Mouse (Mus musculus) olfactory bulb, adult 2 months (tissue): ENCODE data around the gene Gm43064. TPM values are rescaled to one million over a fixed set of nuclear protein-coding genes. Genes with fewer than 3 reads are reported as not detected.

ENCODE experiments used
- H3K27ac ChIP-seq: fragments of 200-500 bp; 2 replicates; pipeline ENCODE4 v1.5.1; 2012; ENCODE audit warnings: low read depth, low read length; ENCODE audit not compliant: insufficient read depth
- H3K4me1 ChIP-seq: fragments of 200-500 bp; 2 replicates; pipeline ENCODE4 v1.6.1; 2012; ENCODE audit warnings: low read length; ENCODE audit not compliant: control insufficient read depth, insufficient read depth
- H3K4me3 ChIP-seq: fragments of 200-500 bp; 2 replicates; pipeline ENCODE4 v1.5.1; 2012; ENCODE audit warnings: mild to moderate bottlenecking, low read depth, low read length, moderate library complexity; ENCODE audit not compliant: insufficient read depth
- CTCF ChIP-seq: fragments of 200-500 bp; IDR thresholded peaks from 2 replicates; pipeline ENCODE4 v1.5.1; 2012; ENCODE audit warnings: low read depth, mild to moderate bottlenecking, low read length, moderate library complexity; ENCODE audit not compliant: insufficient read depth
- POLR2A ChIP-seq: fragments of 200-500 bp; IDR thresholded peaks from 2 replicates; pipeline ENCODE4 v1.6.1; 2012; ENCODE audit warnings: mild to moderate bottlenecking, low read depth, low read length, moderate library complexity; ENCODE audit not compliant: insufficient read depth
- WGBS: fragments of 180-500 bp; shearing (Covaris S2); methylation state at CpG from one replicate; pipeline ENCODE4 v1.1.7; 2018; 5-methylcytosine and 5-hydroxymethylcytosine counted together
- polyA plus RNA-seq: library from polyadenylated mRNA; stranded (reverse); fragments of >200 nt; gene quantifications from 2 replicates; pipeline ENCODE4 v1.2.4, GENCODE M21; 2012; ENCODE audit warnings: low replicate concordance; ENCODE audit not compliant: missing spikeins, insufficient read depth, insufficient read length

Gene Gm43064
- polyA plus RNA-seq, 1 experiment, result not detected

DNA sequence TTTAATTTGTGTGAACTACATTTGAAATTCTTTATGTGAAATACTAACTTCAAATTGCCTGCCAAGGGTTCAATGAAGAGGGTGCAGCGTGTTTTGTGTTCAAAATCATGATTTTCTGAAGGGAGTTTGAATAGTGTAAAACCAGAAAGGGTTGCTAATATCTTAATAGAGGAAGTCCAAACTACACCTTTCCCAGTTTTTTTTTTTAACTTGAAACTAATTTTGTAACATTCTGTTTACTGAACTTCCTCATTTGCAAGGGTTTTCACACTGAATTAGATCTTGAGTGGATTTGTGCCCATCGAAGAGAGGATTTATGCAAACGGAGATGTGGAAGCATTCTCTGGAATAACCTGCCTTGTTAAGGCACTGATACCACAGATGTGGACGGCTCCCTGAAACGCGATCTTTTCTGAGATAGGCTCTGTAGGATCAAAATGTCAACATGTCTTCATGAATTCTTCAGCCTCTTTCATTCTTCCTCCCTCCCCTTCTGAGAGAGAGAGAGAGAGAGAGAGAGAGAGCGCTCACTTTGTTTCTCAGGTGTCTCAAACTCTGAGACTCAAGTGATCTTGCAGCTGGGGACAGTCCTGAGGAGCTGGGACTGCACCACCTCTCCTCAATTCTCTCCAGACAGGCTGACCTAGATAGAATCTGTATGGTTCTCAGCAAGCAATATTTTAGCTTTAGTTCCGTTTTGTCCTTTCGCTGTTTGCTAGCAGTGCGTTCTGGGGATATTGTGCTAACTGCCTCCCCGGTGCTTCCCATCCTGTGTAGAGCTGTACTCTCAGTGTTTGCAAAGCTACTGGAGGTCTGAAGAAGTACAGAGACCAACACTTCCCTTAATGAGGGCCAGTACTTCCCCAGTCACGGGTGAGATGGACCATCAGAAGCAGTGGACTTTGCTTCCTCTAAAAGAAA is 49.8 kb downstream of the Gm43064 start, which contains the start of gene Ptpn22:
TSS of gene Ptpn22 (plus strand) at position 915 of the 921 bp plus-strand sequence.
- WGBS, result 74% methylated on average over 12 of the region's 12 CpGs
- no peaks in the 10 kb centered on the region for H3K4me1 ChIP-seq
- no peak within 1 kb of the TSS for H3K4me3 ChIP-seq
- no peak within 1 kb of the TSS; the same call in 1 of the 2 replicates for H3K27ac ChIP-seq
- TF ChIP-seq CTCF (no peak), POLR2A (no peak)

DNA sequence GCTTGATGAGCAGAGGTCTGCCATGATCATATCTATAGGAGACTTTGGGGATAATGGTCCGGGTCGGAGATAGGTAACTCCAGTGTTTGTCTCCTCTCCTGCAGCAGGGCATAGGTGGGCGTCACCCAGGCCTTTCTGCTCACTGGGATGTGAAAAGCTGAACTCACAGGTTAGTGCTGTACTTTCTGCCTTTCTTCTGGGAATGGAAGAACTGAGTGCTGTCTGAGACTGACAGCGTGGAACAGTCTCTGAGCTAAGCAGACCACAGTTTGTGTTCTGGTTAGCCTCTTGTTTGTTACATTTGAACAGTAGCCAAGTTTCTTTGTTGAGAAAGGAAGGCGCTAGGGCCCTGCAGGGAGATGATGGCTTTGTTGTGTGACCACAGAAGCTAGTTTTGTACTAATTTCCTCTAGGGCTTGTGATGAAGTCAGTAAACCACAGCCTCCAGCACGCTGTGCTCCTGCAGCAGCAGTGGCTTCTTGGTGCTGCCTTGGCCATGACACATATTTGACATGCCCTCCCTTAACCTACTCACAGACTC is 50.5 kb downstream of the Gm43064 start:
- Histone ChIP-seq H3K4me1 (no peaks in the 10 kb centered on the region), H3K4me3 (no peak overlapping the region), H3K27ac (no peak overlapping the region)
- 58% methylated on average over 6 of the region's 6 CpGs for WGBS
- TF ChIP-seq POLR2A, result no peak
- no peak for TF ChIP-seq CTCF

DNA sequence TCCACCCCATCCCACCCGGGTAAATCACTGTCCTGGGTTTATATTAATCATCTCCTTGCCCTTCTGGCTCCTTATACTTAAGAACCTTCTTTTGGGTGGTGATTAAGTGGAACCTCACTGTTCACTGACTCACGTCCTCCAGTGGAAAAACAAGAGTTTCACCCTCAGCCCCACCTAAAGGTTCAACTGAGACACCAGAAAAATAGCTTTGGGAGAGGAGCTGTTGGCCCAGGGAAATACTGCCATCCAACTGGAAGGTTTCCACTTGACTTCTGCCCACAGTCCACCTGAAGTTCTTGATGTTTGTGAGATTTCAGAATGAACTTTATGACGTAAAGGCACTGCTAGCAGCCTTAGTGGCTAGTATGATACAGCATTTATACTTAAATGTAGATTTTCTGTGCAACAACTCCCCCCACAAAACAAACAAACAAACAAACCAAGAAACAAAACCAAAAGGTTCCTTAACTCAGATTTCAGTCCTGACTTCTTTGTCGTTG is 53.4 kb downstream of the Gm43064 start:
- TF ChIP-seq CTCF (no peak), POLR2A (no peak)
- no peak overlapping the region for H3K4me3 ChIP-seq
- H3K27ac ChIP-seq, result no peak overlapping the region
- 62% methylated on average over 4 of the region's 4 CpGs for WGBS
- no peaks in the 10 kb centered on the region for H3K4me1 ChIP-seq

- WGBS, result 94% methylated on average over 6 of the region's 6 CpGs
- no peaks in the 10 kb centered on the region for H3K4me1 ChIP-seq
- TF ChIP-seq POLR2A (no peak), CTCF (no peak)
- no peak overlapping the region for H3K27ac ChIP-seq
- H3K4me3 ChIP-seq, result no peak overlapping the region
Observed at GRCm38 (mm10) chr3:103864200-103864599, 54.8 kb downstream of the Gm43064 start.

DNA sequence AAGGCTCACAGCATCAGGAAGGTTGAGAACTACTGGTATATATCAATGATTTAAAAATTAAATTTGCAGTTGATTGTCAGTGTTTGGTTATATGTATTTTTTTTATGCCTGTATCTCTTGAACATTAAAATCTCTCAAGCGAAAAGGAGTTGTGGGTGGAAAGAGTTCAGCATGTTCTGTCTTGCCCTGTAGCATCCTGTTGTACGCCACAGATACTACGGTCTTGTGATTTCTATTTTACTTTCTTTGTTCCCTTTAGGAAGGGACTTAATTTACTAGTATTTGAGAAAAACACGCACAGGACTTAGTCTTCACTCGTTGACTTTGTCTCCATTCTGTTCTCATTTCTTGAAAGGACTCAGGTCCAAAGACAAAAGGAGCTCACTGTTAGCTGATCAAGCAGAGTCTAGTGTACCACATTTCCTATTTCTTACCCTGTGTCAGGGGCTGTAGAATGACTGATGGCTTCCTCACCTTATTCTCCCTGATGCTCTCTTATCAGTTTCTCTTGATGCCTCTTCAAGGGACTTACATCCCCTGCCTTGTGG is 58.1 kb downstream of the Gm43064 start:
- Histone ChIP-seq H3K4me3 (no peak overlapping the region), H3K4me1 (no peaks in the 10 kb centered on the region), H3K27ac (no peak overlapping the region)
- TF ChIP-seq POLR2A (no peak), CTCF (no peak)
- 89% methylated on average over 5 of the region's 5 CpGs for WGBS

GRCm38 (mm10) chr3:103868008-103868407 is 58.6 kb downstream of the Gm43064 start:
- H3K27ac ChIP-seq, result no peak overlapping the region
- TF ChIP-seq POLR2A, result no peak
- TF ChIP-seq CTCF, result no peak
- no peaks in the 10 kb centered on the region for H3K4me1 ChIP-seq
- 93% methylated on average over 4 of the region's 4 CpGs for WGBS
- H3K4me3 ChIP-seq, result no peak overlapping the region

DNA sequence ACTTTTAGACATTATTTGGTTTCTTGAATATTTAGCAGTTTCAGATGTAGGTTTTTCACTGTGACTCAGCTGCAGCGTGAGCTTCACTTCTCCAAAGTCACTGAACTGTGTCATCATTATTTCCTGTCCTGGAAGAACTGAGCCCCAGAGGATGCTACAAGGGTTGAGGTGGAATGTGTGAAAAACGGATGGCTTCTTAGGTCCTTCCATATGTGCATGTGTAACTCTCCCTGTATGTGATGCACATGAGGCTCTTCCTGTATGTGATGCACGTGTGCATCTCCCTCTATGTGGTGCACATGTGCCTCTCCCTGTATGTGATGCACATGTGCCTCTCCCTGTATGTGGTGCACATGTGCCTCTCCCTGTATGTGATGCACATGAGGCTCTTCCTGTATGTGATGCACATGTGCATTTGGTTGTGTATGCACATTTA is 63.3 kb downstream of the Gm43064 start:
- no peaks in the 10 kb centered on the region for H3K4me1 ChIP-seq
- no peak overlapping the region for H3K4me3 ChIP-seq
- no peak overlapping the region for H3K27ac ChIP-seq
- WGBS, result 70% methylated on average over 3 of the region's 3 CpGs
- TF ChIP-seq CTCF (no peak), POLR2A (no peak)

GRCm38 (mm10) chr3:103874329-103874728 is 65.0 kb downstream of the Gm43064 start:
- TF ChIP-seq POLR2A (no peak), CTCF (no peak)
- WGBS, result 71% methylated on average over 7 of the region's 7 CpGs
- H3K4me1 ChIP-seq, result no peaks in the 10 kb centered on the region
- no peak overlapping the region for H3K27ac ChIP-seq
- no peak overlapping the region for H3K4me3 ChIP-seq

DNA sequence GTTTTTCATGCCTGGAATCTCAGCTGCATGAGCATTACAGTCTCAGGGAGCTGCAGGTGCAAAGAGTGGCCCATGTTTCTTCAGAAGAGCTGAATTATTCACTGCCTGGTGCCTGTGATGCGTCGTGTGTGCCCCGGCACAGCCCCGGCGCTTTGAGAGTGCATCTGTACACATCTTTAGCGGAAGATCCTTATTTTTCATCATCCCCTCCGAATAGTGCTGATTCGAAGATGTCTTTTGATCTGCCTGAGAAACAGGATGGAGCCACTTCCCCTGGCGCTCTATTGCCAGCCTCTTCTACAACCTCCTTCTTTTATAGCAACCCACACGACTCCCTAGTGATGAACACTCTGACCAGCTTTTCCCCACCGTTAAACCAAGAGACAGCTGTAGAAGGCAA is 76.6 kb downstream of the Gm43064 start:
- TF ChIP-seq POLR2A (no peak), CTCF (no peak)
- H3K27ac ChIP-seq, result peak overlapping the region; percentile 57
- no peak overlapping the region for H3K4me3 ChIP-seq
- H3K4me1 ChIP-seq, result peaks cover 7% of the 10 kb centered on the region
- 46% methylated on average over 11 of the region's 11 CpGs for WGBS
